In genomic region chr13:67452021-67452309, GRCm38 (mm10) we compare ENCODE assay signal across 8 mouse cellular contexts. TPM values are rescaled to one million over a fixed set of nuclear protein-coding genes. Genes with fewer than 3 reads are reported as not detected.
DNase-seq lines count a peak whose midpoint lies in the region; ATAC-seq and TF ChIP-seq lines count a peak whose summit lies in the region.

No protein-coding gene starts in this region.

- no peak for TF ChIP-seq EP300 in liver, postnatal 0 days (IDR thresholded peaks at IDR 0.05; ENCODE audit: low read depth)

- no peak for DNase-seq in kidney, adult 2 months
- DNase-seq in kidney, postnatal 14 days, result no peak
- DNase-seq in brain, adult 2 months (ENCODE audit: low read depth, low spot score), result peak; percentile 19
- DNase-seq in hindbrain, embryonic 10.5 days (ENCODE audit: low spot score), result no peak
- DNase-seq in liver, postnatal 0 days, result no peak
- DNase-seq in c-Kit-positive CD71-positive TER-119-positive erythroid progenitor cells, embryonic 14.5 days (ENCODE audit: low spot score), result no peak
- no peak for DNase-seq in left cerebral cortex, postnatal 10 days (ENCODE audit: extremely low spot score in 1 of 2, low spot score in 2 of 2)
- no peak for DNase-seq in left cerebral cortex, postnatal 14 days (ENCODE audit: low spot score in 2 of 2)

- H3K4me2 ChIP-seq in liver, postnatal 0 days (ENCODE audit: low read depth, low read length), result peak overlapping the region; percentile 79

- ATAC-seq in liver, postnatal 0 days, result peak; percentile 16

- peak overlapping the region; percentile 86 for H3K27ac ChIP-seq in kidney, adult 2 months (ENCODE audit: insufficient read depth, low read depth, low read length)
- H3K27ac ChIP-seq in hindbrain, embryonic 10.5 days, result peak overlapping the region; percentile 79
- peak overlapping the region; percentile 79 for H3K27ac ChIP-seq in liver, postnatal 0 days (ENCODE audit: low read depth)

- no peaks in the 10 kb centered on the region for H3K4me1 ChIP-seq in kidney, adult 2 months (ENCODE audit: control insufficient read depth, insufficient read depth, low read length)
- peaks cover 6% of the 10 kb centered on the region for H3K4me1 ChIP-seq in hindbrain, embryonic 10.5 days (replicated peaks)
- peaks cover 11% of the 10 kb centered on the region for H3K4me1 ChIP-seq in liver, postnatal 0 days (ENCODE audit: insufficient read depth)

- peak overlapping the region; percentile 12; the same call in 1 of the 2 replicates for H3K4me3 ChIP-seq in kidney, adult 2 months (ENCODE audit: insufficient read depth, low read depth, low read length)
- peak overlapping the region; percentile 62 for H3K4me3 ChIP-seq in hindbrain, embryonic 10.5 days
- H3K4me3 ChIP-seq in liver, postnatal 0 days (ENCODE audit: low read depth, low read length), result peak overlapping the region; percentile 64

- TF ChIP-seq POLR2A in kidney, adult 2 months (IDR thresholded peaks at IDR 0.05; ENCODE audit: low read depth, low read length), result no peak

- under 1% methylated on average over 3 of the region's 3 CpGs for WGBS in kidney, adult 2 months
- 9% methylated on average over 3 of the region's 3 CpGs for whole genome bisulfite sequencing in hindbrain, embryonic 10.5 days
- 10% methylated on average over 3 of the region's 3 CpGs for WGBS in liver, postnatal 0 days (ENCODE audit: insufficient replicate concordance)

- intact Hi-C loops in left cerebral cortex, postnatal 10 days (cut with DNase I), result no loop called here
- intact Hi-C loops in left cerebral cortex, postnatal 14 days (cut with DNase I), result no loop called here

- peak overlapping the region; percentile 67; the same call in 1 of the 2 replicates for H3K9ac ChIP-seq in liver, postnatal 0 days (replicated peaks)

- no peaks in the 10 kb centered on the region for H3K9me3 ChIP-seq in hindbrain, embryonic 10.5 days
- no peaks in the 10 kb centered on the region for H3K9me3 ChIP-seq in liver, postnatal 0 days (ENCODE audit: low read length)

- H3K27me3 ChIP-seq in kidney, adult 2 months (replicated peaks; ENCODE audit: control insufficient read depth, insufficient read depth, low read length), result no peaks in the 10 kb centered on the region
- no peaks in the 10 kb centered on the region for H3K27me3 ChIP-seq in hindbrain, embryonic 10.5 days (ENCODE audit: insufficient read depth, poor library complexity, severe bottlenecking)
- H3K27me3 ChIP-seq in liver, postnatal 0 days (ENCODE audit: insufficient read depth, low read length), result no peaks in the 10 kb centered on the region

- no peak for TF ChIP-seq CTCF in kidney, adult 2 months (conservative IDR thresholded peaks at IDR 0.05; ENCODE audit: insufficient read depth, insufficient read length, low read depth, low read length)
- no peak for TF ChIP-seq CTCF in liver, postnatal 0 days (IDR thresholded peaks at IDR 0.05; ENCODE audit: low read depth)

- 0 out of 2 replicates have a peak, but pooled peaks cover 2% of the 10 kb centered on the region for H3K36me3 ChIP-seq in kidney, adult 2 months (ENCODE audit: control insufficient read depth, insufficient read depth, low read length)
- H3K36me3 ChIP-seq in hindbrain, embryonic 10.5 days, result peaks cover 6% of the 10 kb centered on the region; the same call in 1 of the 2 replicates
- 0 out of 2 replicates have a peak, but pooled peaks cover 6% of the 10 kb centered on the region for H3K36me3 ChIP-seq in liver, postnatal 0 days (replicated peaks; ENCODE audit: insufficient read depth, low read length)

RNA-seq across cellular contexts. Expression of gene Zfp874a, which starts 0.5 kb away (rescaled TPM):
- polyA plus RNA-seq in kidney, adult 2 months (2012; rRNA removed), result 2.0 and 2.8 TPM in 2 replicates
- polyA plus RNA-seq in hindbrain, embryonic 10.5 days (2016; fragmentation: Nextera tagmentation; extraction: Ambion mirVana), result 5.7 and 7.2 TPM in 2 replicates
- 4.5 and 5.0 TPM in 2 replicates for polyA plus RNA-seq in liver, postnatal 0 days (2015; fragmentation: Nextera tagmentation; extraction: Ambion mirVana)
- total RNA-seq in left cerebral cortex, postnatal 10 days (2021), result 10 to 100 TPM in 1 of 2 experiments, 1 to 10 TPM in 1; 9.9 to 12.4 TPM
- total RNA-seq in left cerebral cortex, postnatal 14 days (2021), result 10 to 100 TPM; 11.0 to 12.4 TPM

RNA-seq across cellular contexts. Expression of gene Zfp459, which starts 30.7 kb away (rescaled TPM):
- polyA plus RNA-seq in kidney, adult 2 months (2012; rRNA removed), result 0.24 and 0.44 TPM in 2 replicates
- polyA plus RNA-seq in hindbrain, embryonic 10.5 days (2016; fragmentation: Nextera tagmentation; extraction: Ambion mirVana), result 0.92 and 1.7 TPM in 2 replicates
- not detected in 2 replicates for polyA plus RNA-seq in liver, postnatal 0 days (2015; fragmentation: Nextera tagmentation; extraction: Ambion mirVana)
- 1 to 10 TPM; 3.1 to 5.3 TPM for total RNA-seq in left cerebral cortex, postnatal 10 days (2021)
- total RNA-seq in left cerebral cortex, postnatal 14 days (2021), result 1 to 10 TPM; 7.0 to 8.6 TPM

RNA-seq across cellular contexts. Expression of gene Zfp874b, which starts 32.1 kb away (rescaled TPM):
- 3.5 TPM in 2 replicates for polyA plus RNA-seq in kidney, adult 2 months (2012; rRNA removed)
- 1.4 and 1.5 TPM in 2 replicates for polyA plus RNA-seq in hindbrain, embryonic 10.5 days (2016; fragmentation: Nextera tagmentation; extraction: Ambion mirVana)
- polyA plus RNA-seq in liver, postnatal 0 days (2015; fragmentation: Nextera tagmentation; extraction: Ambion mirVana), result 2.0 and 2.1 TPM in 2 replicates
- total RNA-seq in left cerebral cortex, postnatal 10 days (2021), result 10 to 100 TPM; 14.2 to 15.1 TPM
- 10 to 100 TPM; 14.5 to 15.9 TPM for total RNA-seq in left cerebral cortex, postnatal 14 days (2021)

RNA-seq across cellular contexts. Expression of gene Zfp58, which starts 48.4 kb away (rescaled TPM):
- polyA plus RNA-seq in kidney, adult 2 months (2012; rRNA removed), result 0.88 and 1.3 TPM in 2 replicates
- polyA plus RNA-seq in hindbrain, embryonic 10.5 days (2016; fragmentation: Nextera tagmentation; extraction: Ambion mirVana), result 12.9 and 14.2 TPM in 2 replicates
- 2.1 and 2.5 TPM in 2 replicates for polyA plus RNA-seq in liver, postnatal 0 days (2015; fragmentation: Nextera tagmentation; extraction: Ambion mirVana)
- 1 to 10 TPM; 5.7 to 7.0 TPM for total RNA-seq in left cerebral cortex, postnatal 10 days (2021)
- 1 to 10 TPM; 6.3 to 8.7 TPM for total RNA-seq in left cerebral cortex, postnatal 14 days (2021)

RNA-seq across cellular contexts. Expression of gene Zfp429, which starts 52.3 kb away (rescaled TPM):
- 1.8 and 3.4 TPM in 2 replicates for polyA plus RNA-seq in kidney, adult 2 months (2012; rRNA removed)
- 3.7 and 5.9 TPM in 2 replicates for polyA plus RNA-seq in hindbrain, embryonic 10.5 days (2016; fragmentation: Nextera tagmentation; extraction: Ambion mirVana)
- polyA plus RNA-seq in liver, postnatal 0 days (2015; fragmentation: Nextera tagmentation; extraction: Ambion mirVana), result 1.4 and 2.1 TPM in 2 replicates
- total RNA-seq in left cerebral cortex, postnatal 10 days (2021), result 1 to 10 TPM; 1.7 to 2.1 TPM
- total RNA-seq in left cerebral cortex, postnatal 14 days (2021), result 1 to 10 TPM in 1 of 2 experiments, under 1 TPM in 1; 0.86 to 2.2 TPM

Comparison
In these comparisons a context has a peak if more than half of its experiments do, and no peak if none do; other contexts are left out.
1. H3K4me3 ChIP-seq: peak in every context shown above with its lines; median percentile 64 in liver, postnatal 0 days; 62 in hindbrain, embryonic 10.5 days; 12 in kidney, adult 2 months.